Mouse (Mus musculus) mature B cell (primary cell): Measurements from ENCODE around the gene Map3k7cl.

Experiments
- in situ Hi-C: fragments of 300-500 bp; cut with MboI; formaldehyde crosslinking; loops from 2 replicates; pipeline ENCODE4 v1.14.3; 2019

Gene Map3k7cl

GRCm38 (mm10) chr16:87638098-87638497 lies 85.0 kb downstream of the Map3k7cl start:
- in situ Hi-C loops: no loop called here

GRCm38 (mm10) chr16:87642234-87642633 lies 89.1 kb downstream of the Map3k7cl start:
- in situ Hi-C loops: no loop called here

- in situ Hi-C loops: no loop called here
Measured at GRCm38 (mm10) chr16:87644111-87644770, 91.1 kb downstream of the Map3k7cl start.
